Mouse (Mus musculus) intestine, embryonic 15.5 days (tissue): ENCODE measurements at regions not wholly inside any gene's neighbourhood (a gene's known extent, or its start where the extent isn't known, plus 50 kb on each side); places are given as distances from the start of the nearest gene placed in this dataset.
A peak's percentile ranks its signal among the peaks of the same experiment; 100 is the strongest.

ENCODE experiments used
- ATAC-seq: fragments of 200-750 bp; cut with Nextera tagmentation; 2 replicates; pipeline ENCODE4 v1.8.0; 2017; ENCODE audit warnings: moderate TSS enrichment, moderate library complexity
- H3K27ac ChIP-seq: fragments of 300-500 bp; sonication (generic); 2 replicates; pipeline ENCODE4 v1.5.1; 2015; ENCODE audit warnings: mild to moderate bottlenecking, inconsistent platforms
- H3K27me3 ChIP-seq: fragments of 300-500 bp; sonication (generic); replicated peaks from 2 replicates; pipeline ENCODE4 v1.6.1; 2015; ENCODE audit warnings: inconsistent platforms
- H3K36me3 ChIP-seq: fragments of 300-500 bp; sonication (generic); 2 replicates; pipeline ENCODE4 v1.6.1; 2015; ENCODE audit warnings: inconsistent platforms
- H3K4me1 ChIP-seq: fragments of 300-500 bp; sonication (generic); replicated peaks from 2 replicates; pipeline ENCODE4 v1.6.1; 2015; ENCODE audit warnings: inconsistent platforms
- H3K4me2 ChIP-seq: fragments of 300-500 bp; sonication (generic); replicated peaks from 2 replicates; pipeline ENCODE4 v1.6.1; 2015; ENCODE audit warnings: mild to moderate bottlenecking, inconsistent platforms
- H3K4me3 ChIP-seq: fragments of 300-500 bp; sonication (generic); replicated peaks from 2 replicates; pipeline ENCODE4 v1.5.1; 2015; ENCODE audit warnings: inconsistent platforms
- H3K9ac ChIP-seq: fragments of 300-500 bp; sonication (generic); 2 replicates; pipeline ENCODE4 v1.6.1; 2015; ENCODE audit warnings: inconsistent platforms
- H3K9me3 ChIP-seq: fragments of 300-500 bp; sonication (generic); 2 replicates; pipeline ENCODE4 v1.6.1; 2016; ENCODE audit warnings: inconsistent platforms
- WGBS: fragments of 180-500 bp; shearing (Covaris S2); methylation state at CpG from one replicate; pipeline ENCODE4 v1.1.7; 2015; 5-methylcytosine and 5-hydroxymethylcytosine counted together

DNA sequence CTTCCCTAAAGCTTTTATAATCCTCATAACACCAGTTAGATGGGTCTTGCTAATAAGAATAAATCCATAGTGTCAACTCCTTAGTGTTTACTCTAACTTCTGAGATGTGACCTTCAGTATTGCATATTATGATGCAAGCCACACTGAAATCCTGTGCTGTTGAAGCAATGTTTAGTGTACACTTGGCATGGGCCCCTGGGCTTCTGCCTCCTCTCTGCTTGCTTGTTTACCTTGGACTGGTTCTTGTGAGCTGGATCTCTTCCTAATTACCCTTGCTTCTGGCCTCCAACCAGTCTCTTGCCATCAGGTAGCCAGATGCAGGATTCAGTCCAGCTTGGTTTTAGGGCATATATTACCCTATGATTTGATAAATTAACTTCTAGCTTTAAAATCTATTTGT, 57.0 kb downstream of the Rgs2 start:
- no peaks in the 10 kb centered on the region for H3K27me3 ChIP-seq
- no peaks in the 10 kb centered on the region for H3K36me3 ChIP-seq
- H3K4me1 ChIP-seq = no peaks in the 10 kb centered on the region
- H3K9ac ChIP-seq = no peak overlapping the region
- no peak overlapping the region for H3K4me2 ChIP-seq
- no peak overlapping the region for H3K27ac ChIP-seq
- no peak for ATAC-seq
- no peak overlapping the region for H3K4me3 ChIP-seq
- H3K9me3 ChIP-seq = no peaks in the 10 kb centered on the region

DNA sequence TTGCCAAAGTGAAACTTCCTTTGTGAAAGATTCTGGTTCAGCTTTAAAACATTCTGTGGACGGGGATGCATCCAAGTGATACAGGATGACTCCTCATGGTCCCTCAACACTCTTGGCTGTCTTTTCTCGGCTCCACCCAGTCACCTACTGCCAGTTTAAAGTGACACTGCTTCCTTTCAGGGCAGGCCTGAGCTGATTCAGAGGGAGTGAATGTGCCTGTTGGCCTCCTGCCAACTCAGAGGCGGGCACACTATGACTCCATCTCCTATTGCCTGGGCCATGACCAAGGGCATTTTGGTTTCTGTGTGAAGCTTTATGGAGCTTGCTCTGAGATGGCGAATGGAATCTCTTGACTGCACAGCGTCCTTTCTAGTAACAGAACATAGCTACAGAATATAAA, 62.5 kb downstream of the Rgs2 start:
- no peaks in the 10 kb centered on the region for H3K4me1 ChIP-seq
- no peak overlapping the region for H3K9ac ChIP-seq
- no peak overlapping the region for H3K4me3 ChIP-seq
- H3K27me3 ChIP-seq = no peaks in the 10 kb centered on the region
- no peaks in the 10 kb centered on the region for H3K36me3 ChIP-seq
- no peak for ATAC-seq
- no peak overlapping the region for H3K27ac ChIP-seq
- 63% methylated on average over 5 of the region's 5 CpGs for WGBS
- H3K4me2 ChIP-seq = no peak overlapping the region
- H3K9me3 ChIP-seq = no peaks in the 10 kb centered on the region

DNA sequence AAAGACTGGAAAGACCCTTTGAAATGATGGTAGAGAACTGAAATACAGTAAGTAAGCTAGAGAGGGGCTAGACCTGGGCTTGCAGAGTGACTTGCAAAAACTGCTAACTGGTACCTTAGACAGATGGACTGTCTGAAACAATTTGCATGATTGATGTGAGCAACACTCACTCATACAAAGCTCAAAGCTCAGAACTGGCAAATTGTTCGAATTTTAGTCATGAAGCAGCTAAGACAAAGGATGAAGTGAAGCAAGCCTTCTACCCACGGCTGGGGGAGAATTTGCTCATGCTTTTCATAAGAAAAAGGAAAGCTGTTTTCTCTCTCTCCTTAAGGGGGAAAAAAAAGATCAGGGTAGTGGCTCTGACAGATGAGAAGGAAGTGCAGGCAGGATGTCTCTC, 64.5 kb downstream of the Rgs2 start:
- H3K9me3 ChIP-seq = no peaks in the 10 kb centered on the region
- H3K27me3 ChIP-seq = no peaks in the 10 kb centered on the region
- no peaks in the 10 kb centered on the region for H3K4me1 ChIP-seq
- no peak overlapping the region for H3K27ac ChIP-seq
- 30% methylated on average over 2 of the region's 2 CpGs for WGBS
- H3K4me3 ChIP-seq = no peak overlapping the region
- no peak overlapping the region for H3K9ac ChIP-seq
- H3K36me3 ChIP-seq = no peaks in the 10 kb centered on the region
- H3K4me2 ChIP-seq = no peak overlapping the region
- no peak for ATAC-seq

DNA sequence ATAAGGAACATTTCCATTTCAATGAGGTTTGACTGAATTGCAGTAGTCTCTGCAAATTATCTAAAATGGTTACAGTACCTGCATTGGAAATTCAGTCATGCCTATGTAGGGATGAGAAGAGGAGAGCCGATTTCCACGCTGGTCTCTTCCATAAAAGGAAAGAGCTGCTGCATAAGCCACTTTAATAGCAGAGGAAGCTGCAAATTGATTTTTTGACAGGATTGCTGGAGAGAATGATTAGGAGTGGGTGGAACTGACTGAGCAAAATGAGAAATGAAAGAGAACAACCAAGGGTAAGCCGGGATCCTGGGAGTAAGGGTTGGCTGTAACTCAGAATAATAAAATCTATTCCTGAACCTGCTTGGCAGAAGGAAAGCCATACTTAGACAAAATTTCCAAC, 65.4 kb downstream of the Rgs2 start:
- Histone ChIP-seq H3K9ac (no peak overlapping the region), H3K4me1 (no peaks in the 10 kb centered on the region), H3K4me3 (no peak overlapping the region), H3K9me3 (no peaks in the 10 kb centered on the region), H3K4me2 (no peak overlapping the region), H3K27ac (no peak overlapping the region), H3K27me3 (no peaks in the 10 kb centered on the region), H3K36me3 (no peaks in the 10 kb centered on the region)
- WGBS = 68% methylated on average over 3 of the region's 3 CpGs
- no peak for ATAC-seq

DNA sequence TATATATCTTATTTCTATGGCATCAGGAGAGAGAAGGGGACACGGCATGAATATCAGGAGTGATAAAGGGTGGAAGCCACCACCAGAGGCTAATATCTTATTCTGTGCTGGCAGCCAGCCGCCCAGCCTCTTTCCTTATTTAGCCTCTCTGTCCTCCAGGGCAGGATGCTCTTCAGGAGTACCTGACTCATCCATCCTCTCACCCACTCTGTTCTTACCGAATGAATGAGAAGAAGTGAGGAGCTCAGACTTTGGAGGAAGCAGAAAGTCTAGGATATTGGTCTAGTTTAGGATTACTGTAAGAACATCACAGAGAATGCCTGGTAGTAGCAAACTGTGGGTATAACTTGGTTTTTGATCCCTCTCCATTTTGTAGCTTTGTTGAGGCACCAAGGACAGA, 73.2 kb downstream of the Rgs2 start:
- Histone ChIP-seq H3K36me3 (no peaks in the 10 kb centered on the region), H3K4me1 (no peaks in the 10 kb centered on the region), H3K9ac (no peak overlapping the region), H3K27ac (no peak overlapping the region), H3K4me3 (no peak overlapping the region), H3K27me3 (no peaks in the 10 kb centered on the region), H3K4me2 (no peak overlapping the region), H3K9me3 (no peaks in the 10 kb centered on the region)
- WGBS = 79% methylated on average over 3 of the region's 3 CpGs
- no peak for ATAC-seq

DNA sequence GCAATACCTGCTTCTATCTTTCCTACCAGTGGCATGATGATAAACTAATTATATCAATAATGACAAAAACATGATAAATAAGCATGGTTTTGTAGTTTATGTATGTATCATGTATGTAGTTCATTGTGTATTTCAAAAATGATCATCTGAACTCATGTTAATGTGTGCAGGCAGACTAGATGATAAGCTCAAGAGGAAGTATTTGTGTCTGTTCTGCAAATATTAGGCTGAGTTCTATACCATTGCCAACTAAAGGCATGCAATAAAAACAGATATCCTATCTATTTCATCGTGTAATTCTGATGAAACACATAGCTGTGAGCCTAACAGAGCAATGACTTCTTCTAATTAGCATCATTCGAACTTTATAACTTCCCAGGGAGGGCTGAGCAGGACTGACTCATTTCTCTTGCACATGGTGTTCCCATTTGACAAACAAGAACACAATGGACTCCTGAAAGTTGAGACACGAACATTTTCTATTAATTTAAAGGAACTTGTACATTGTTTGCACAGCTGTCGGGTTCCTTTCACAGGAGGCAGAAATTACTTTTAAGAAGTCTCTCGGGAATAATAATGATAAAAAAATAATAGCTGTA, 74.3 kb downstream of the Rgs2 start:
- no peak for ATAC-seq
- Histone ChIP-seq H3K27ac (no peak overlapping the region), H3K9me3 (no peaks in the 10 kb centered on the region), H3K36me3 (no peaks in the 10 kb centered on the region), H3K27me3 (no peaks in the 10 kb centered on the region), H3K4me1 (no peaks in the 10 kb centered on the region), H3K4me2 (no peak overlapping the region), H3K4me3 (no peak overlapping the region), H3K9ac (no peak overlapping the region)
- WGBS = 61% methylated on average over 5 of the region's 5 CpGs

DNA sequence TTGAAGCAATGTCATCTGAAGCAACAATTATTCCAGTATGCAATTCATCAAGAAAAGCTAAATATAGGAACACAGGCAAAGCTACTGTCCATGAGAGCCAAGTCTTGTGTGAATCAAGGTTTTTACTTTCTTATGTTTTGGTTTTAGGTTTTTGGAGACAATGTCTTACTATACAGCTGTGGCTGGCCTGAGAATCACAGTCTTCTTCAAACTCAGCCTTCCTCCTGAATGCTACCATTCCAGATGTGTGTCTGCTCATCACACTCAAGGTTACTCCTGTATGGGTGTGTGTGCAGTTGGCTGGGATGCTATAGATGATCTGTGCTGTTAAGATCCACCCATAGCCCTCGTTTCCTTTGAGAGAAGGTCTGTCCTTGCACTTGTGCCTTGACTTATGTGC, 81.5 kb downstream of the Rgs2 start:
- 71% methylated on average over 1 of the region's 1 CpGs for WGBS
- Histone ChIP-seq H3K4me2 (no peak overlapping the region), H3K4me3 (no peak overlapping the region), H3K27ac (no peak overlapping the region), H3K36me3 (no peaks in the 10 kb centered on the region), H3K9me3 (no peaks in the 10 kb centered on the region), H3K27me3 (no peaks in the 10 kb centered on the region), H3K9ac (no peak overlapping the region), H3K4me1 (no peaks in the 10 kb centered on the region)
- no peak for ATAC-seq

DNA sequence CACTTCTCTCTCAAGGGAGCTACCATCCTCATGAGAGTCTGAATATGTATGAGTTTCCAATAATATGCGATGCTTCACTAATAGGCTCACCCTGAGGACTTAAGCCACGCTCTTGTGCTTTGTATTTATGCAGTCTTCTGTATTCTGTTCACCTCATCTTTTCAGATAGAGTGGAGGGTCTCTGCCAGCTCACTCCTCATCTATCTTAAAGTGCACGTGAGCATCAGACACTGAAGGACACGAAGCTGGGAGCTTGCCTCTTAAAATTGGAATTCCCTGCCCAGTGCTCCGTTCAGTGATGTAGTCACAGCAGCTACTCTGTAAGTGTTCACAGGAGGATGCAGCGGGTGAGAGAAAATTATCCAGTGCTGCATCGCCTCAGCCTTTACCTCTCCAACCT, 83.7 kb downstream of the Rgs2 start:
- Histone ChIP-seq H3K36me3 (no peaks in the 10 kb centered on the region), H3K4me3 (no peak overlapping the region), H3K4me1 (no peaks in the 10 kb centered on the region), H3K27me3 (no peaks in the 10 kb centered on the region), H3K27ac (no peak overlapping the region), H3K4me2 (no peak overlapping the region), H3K9me3 (no peaks in the 10 kb centered on the region), H3K9ac (no peak overlapping the region)
- 65% methylated on average over 7 of the region's 7 CpGs for WGBS
- ATAC-seq = no peak

DNA sequence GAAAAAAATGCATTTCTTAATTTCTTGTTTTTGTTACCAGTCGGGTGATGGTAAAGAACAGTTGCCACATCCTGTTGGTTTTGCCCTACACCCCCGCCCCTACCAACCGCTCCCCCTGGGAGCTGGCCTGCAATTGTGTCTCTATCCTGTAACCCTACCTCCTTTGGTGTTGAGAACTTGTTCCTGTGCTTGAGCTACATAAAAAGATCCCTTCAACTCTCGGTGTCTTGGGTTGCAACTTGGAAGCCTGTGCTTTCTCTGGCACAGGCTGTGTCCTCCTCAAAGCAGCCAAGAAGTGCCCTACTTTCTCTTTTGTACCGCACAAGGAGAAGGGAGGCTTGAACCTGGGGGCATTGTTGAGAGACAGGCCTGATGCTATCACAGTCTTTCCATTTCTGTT, 85.0 kb downstream of the Rgs2 start:
- no peaks in the 10 kb centered on the region for H3K27me3 ChIP-seq
- H3K9ac ChIP-seq = no peak overlapping the region
- peak overlapping the region; percentile 36; the same call in 1 of the 2 replicates for H3K27ac ChIP-seq
- H3K9me3 ChIP-seq = no peaks in the 10 kb centered on the region
- H3K36me3 ChIP-seq = no peaks in the 10 kb centered on the region
- no peak overlapping the region for H3K4me2 ChIP-seq
- H3K4me3 ChIP-seq = no peak overlapping the region
- H3K4me1 ChIP-seq = no peaks in the 10 kb centered on the region
- ATAC-seq = no peak
- 79% methylated on average over 5 of the region's 5 CpGs for WGBS

DNA sequence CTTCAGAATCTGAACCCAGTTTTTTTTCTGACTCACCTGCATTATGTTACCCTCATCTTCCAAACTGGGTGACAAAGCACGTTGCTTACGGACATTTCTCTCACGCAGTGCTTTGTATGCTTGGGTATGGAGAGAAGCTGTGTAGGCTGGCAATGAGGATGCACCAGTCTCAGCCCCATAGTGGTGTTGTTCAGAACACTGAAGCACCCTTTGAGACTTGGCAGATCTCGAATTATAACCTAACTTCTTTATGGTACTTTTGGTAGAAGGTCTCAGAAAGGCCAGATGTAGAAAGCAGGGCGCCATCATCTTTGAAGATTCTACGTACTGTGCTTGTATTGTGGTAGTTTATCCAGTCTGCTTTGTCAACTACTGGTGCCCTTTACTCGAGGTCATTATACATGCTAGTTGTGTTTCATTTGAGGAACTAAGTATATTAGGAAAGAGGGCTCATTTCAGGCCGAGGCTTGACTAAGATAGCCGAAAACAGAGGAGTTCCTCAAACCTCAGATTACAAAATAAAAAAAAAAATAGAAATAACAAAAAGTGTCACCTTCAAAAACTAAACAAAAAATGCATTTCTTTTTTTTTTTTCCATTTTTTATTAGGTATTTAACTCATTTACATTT, 85.7 kb downstream of the Rgs2 start:
- no peak for ATAC-seq
- WGBS = 88% methylated on average over 9 of the region's 9 CpGs
- Histone ChIP-seq H3K27ac (no peak overlapping the region), H3K27me3 (no peaks in the 10 kb centered on the region), H3K9ac (no peak overlapping the region), H3K4me3 (no peak overlapping the region), H3K4me2 (no peak overlapping the region), H3K36me3 (no peaks in the 10 kb centered on the region), H3K9me3 (no peaks in the 10 kb centered on the region), H3K4me1 (no peaks in the 10 kb centered on the region)

DNA sequence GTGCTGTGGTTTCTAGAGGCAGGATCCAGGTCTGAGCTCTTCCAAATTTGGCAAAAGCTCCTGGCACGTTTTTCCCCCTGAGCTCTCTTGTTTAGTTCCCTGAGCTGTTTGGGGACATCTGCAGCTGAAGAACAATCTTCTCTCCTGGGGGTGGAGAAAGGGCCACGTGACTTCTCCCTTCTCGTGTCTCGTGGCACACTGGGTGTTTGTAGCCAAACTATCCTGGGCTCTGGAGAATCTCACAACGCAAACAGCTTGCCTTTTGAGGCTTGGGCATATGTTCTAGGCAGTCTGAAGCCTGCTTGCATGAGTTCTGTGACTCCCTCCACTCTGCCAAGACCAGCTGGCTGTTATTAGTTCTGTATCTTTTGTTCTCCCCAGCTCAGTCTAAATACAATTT, 86.3 kb downstream of the Rgs2 start:
- H3K9me3 ChIP-seq = no peaks in the 10 kb centered on the region
- no peaks in the 10 kb centered on the region for H3K27me3 ChIP-seq
- no peak overlapping the region for H3K4me3 ChIP-seq
- no peak for ATAC-seq
- H3K4me1 ChIP-seq = no peaks in the 10 kb centered on the region
- no peaks in the 10 kb centered on the region for H3K36me3 ChIP-seq
- WGBS = 41% methylated on average over 5 of the region's 5 CpGs
- H3K27ac ChIP-seq = no peak overlapping the region
- H3K9ac ChIP-seq = no peak overlapping the region
- no peak overlapping the region for H3K4me2 ChIP-seq

DNA sequence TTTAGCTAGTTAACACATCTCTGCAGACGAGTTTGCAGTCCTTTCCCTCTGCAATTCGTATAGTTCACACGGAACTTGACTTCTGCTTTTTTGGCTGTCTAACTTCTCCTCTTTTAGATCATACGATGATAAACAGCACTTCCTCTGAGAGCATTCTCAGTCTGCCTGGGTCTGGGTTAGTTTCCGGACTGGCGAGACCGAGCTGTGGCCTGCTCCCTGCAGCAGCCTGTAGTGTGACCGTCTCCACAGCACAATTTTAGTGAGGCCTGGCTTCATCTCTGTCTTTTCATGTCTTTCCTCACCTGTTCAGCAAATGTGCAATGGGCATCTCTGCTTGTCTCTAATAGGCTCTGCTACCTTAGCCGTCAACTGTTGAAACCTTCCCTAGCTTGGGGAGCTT, 87.4 kb downstream of the Rgs2 start:
- Histone ChIP-seq H3K36me3 (no peaks in the 10 kb centered on the region), H3K4me2 (no peak overlapping the region), H3K4me3 (no peak overlapping the region), H3K27ac (no peak overlapping the region), H3K9me3 (no peaks in the 10 kb centered on the region), H3K9ac (no peak overlapping the region), H3K4me1 (no peaks in the 10 kb centered on the region), H3K27me3 (no peaks in the 10 kb centered on the region)
- 44% methylated on average over 9 of the region's 9 CpGs for WGBS
- no peak; the same call in 1 of the 2 replicates for ATAC-seq

DNA sequence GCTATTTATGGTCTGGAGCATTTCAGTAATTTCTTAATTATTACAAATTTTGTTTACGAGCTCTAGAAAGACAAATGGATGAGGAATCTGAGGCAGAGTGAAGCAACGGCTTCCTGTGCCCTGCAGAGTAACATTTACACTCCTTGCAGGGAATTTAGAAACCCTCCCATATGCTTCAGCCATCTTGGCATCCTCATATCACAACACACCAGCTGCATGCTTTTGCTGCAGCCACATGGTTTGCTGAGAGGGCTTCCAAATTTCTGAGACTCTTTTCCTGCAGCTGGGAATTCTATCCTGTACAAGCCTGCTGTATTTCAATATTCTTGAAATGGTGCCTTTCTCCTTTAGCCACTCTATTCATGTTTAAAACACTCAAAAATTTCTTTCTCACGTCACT, 91.4 kb downstream of the Rgs2 start:
- WGBS = 68% methylated on average over 3 of the region's 3 CpGs
- Histone ChIP-seq H3K9me3 (no peaks in the 10 kb centered on the region), H3K4me2 (no peak overlapping the region), H3K9ac (no peak overlapping the region), H3K4me3 (no peak overlapping the region), H3K36me3 (no peaks in the 10 kb centered on the region), H3K4me1 (no peaks in the 10 kb centered on the region), H3K27ac (no peak overlapping the region), H3K27me3 (no peaks in the 10 kb centered on the region)
- ATAC-seq = no peak
